Comparison of ENCODE assay signal across 8 mouse cellular contexts in genomic region chr19:56201738-56202480, GRCm38 (mm10).
DNase-seq lines count a peak whose midpoint lies in the region; ATAC-seq and TF ChIP-seq lines count a peak whose summit lies in the region.

No protein-coding gene starts in this region.

- H3K9ac ChIP-seq in intestine, embryonic 14.5 days (ENCODE audit: low read length), result no peak overlapping the region
- H3K9ac ChIP-seq in intestine, embryonic 16.5 days (ENCODE audit: low read depth, low read length), result no peak overlapping the region
- no peak overlapping the region for H3K9ac ChIP-seq in ES-E14 (ENCODE audit: insufficient read depth, low read depth, low read length, poor library complexity, severe bottlenecking)

- DNase-seq in intestine, embryonic 14.5 days (ENCODE audit: low spot score), result peak; percentile 72
- DNase-seq in ES-E14 (ENCODE audit: low read depth, low spot score), result peak; percentile 20
- peak; percentile 20 for DNase-seq in c-Kit-positive CD71-positive TER-119-negative erythroid progenitor cells, embryonic 14.5 days (ENCODE audit: low read depth)
- peak; percentile 19 for DNase-seq in lung, adult 2 months
- DNase-seq in right cerebral cortex, postnatal 4 days, result peak; percentile 42
- DNase-seq in urinary bladder, postnatal 10 days (ENCODE audit: low spot score), result no peak

- 0 out of 2 replicates have a peak, but pooled peaks cover 4% of the 10 kb centered on the region for H3K4me1 ChIP-seq in intestine, embryonic 14.5 days (replicated peaks; ENCODE audit: control insufficient read depth, insufficient read depth, low read length)
- H3K4me1 ChIP-seq in intestine, embryonic 16.5 days (ENCODE audit: control insufficient read depth, insufficient read depth, low read length), result peaks cover 2% of the 10 kb centered on the region; the same call in 1 of the 2 replicates
- H3K4me1 ChIP-seq in ES-E14 (ENCODE audit: control insufficient read depth in 2 of 2, insufficient read depth in 2 of 2, low read length in 2 of 2, poor library complexity in 1 of 2), result peaks cover 0 to 2% of the 10 kb centered on the region in 2 experiments; a peak in 1 of 4 replicates
- no peaks in the 10 kb centered on the region for H3K4me1 ChIP-seq in lung, adult 2 months (ENCODE audit: control insufficient read depth, insufficient read depth, low read length)

- no peak overlapping the region for H3K27ac ChIP-seq in intestine, embryonic 14.5 days (ENCODE audit: low read depth)
- H3K27ac ChIP-seq in intestine, embryonic 16.5 days (ENCODE audit: low read length), result no peak overlapping the region
- no peak overlapping the region for H3K27ac ChIP-seq in ES-E14 (ENCODE audit: insufficient read depth, low read depth, low read length, poor library complexity, severe bottlenecking)

- TF ChIP-seq POLR2A in lung, adult 2 months (IDR thresholded peaks at IDR 0.05; ENCODE audit: borderline replicate concordance, extremely low read depth, low read depth, low read length), result no peak

- no peak for ATAC-seq in intestine, embryonic 14.5 days (replicated peaks; ENCODE audit: low FRiP score, low TSS enrichment, low read depth)
- ATAC-seq in intestine, embryonic 16.5 days, result no peak
- ATAC-seq in hematopoietic stem cell, adult 5-6 weeks (replicated peaks in 1 of 2; ENCODE audit: insufficient read depth in 1 of 2, low FRiP score in 2 of 2, low TSS enrichment in 1 of 2, low read depth in 1 of 2, poor library complexity in 2 of 2, severe bottlenecking in 2 of 2), result peak; percentile 77 to 79; a peak in 3 of 4 replicates

- no peak overlapping the region for H3K4me2 ChIP-seq in intestine, embryonic 14.5 days (ENCODE audit: low read length)
- H3K4me2 ChIP-seq in intestine, embryonic 16.5 days (ENCODE audit: low read depth, low read length), result no peak overlapping the region

- H3K36me3 ChIP-seq in intestine, embryonic 14.5 days (ENCODE audit: control insufficient read depth, insufficient read depth, low read length), result no peaks in the 10 kb centered on the region
- no peaks in the 10 kb centered on the region for H3K36me3 ChIP-seq in intestine, embryonic 16.5 days (ENCODE audit: control insufficient read depth, insufficient read depth, low read length)
- no peaks in the 10 kb centered on the region for H3K36me3 ChIP-seq in ES-E14 (ENCODE audit: control insufficient read depth, insufficient read depth, low read length, poor library complexity, severe bottlenecking)

- in situ Hi-C loops in ES-E14 (cut with MboI; ENCODE audit: low sequenced_read_pairs in 2 of 2, unreplicated experiment in 2 of 2), result no loop called here

- H3K27me3 ChIP-seq in intestine, embryonic 14.5 days (replicated peaks; ENCODE audit: control insufficient read depth, insufficient read depth, low read length), result no peaks in the 10 kb centered on the region
- H3K27me3 ChIP-seq in intestine, embryonic 16.5 days (replicated peaks; ENCODE audit: control insufficient read depth, insufficient read depth, low read length), result no peaks in the 10 kb centered on the region

- H3K4me3 ChIP-seq in intestine, embryonic 14.5 days (ENCODE audit: low read depth, low read length), result no peak overlapping the region
- no peak overlapping the region for H3K4me3 ChIP-seq in intestine, embryonic 16.5 days (ENCODE audit: low read length)
- H3K4me3 ChIP-seq in ES-E14 (ENCODE audit: insufficient read depth in 1 of 2, low read depth in 1 of 2, low read length in 2 of 2, poor library complexity in 1 of 2, severe bottlenecking in 1 of 2), result no peak overlapping the region
- H3K4me3 ChIP-seq in lung, adult 2 months (replicated peaks; ENCODE audit: extremely low read depth, low read depth, low read length), result no peak overlapping the region

- no peaks in the 10 kb centered on the region for H3K9me3 ChIP-seq in intestine, embryonic 14.5 days (ENCODE audit: control insufficient read depth, low read length)
- no peaks in the 10 kb centered on the region for H3K9me3 ChIP-seq in intestine, embryonic 16.5 days (ENCODE audit: control insufficient read depth, low read length)
- H3K9me3 ChIP-seq in ES-E14 (ENCODE audit: control insufficient read depth, insufficient read depth, low read depth, low read length), result no peaks in the 10 kb centered on the region

- peak; percentile 58 for TF ChIP-seq CTCF in lung, adult 2 months (IDR thresholded peaks at IDR 0.05; ENCODE audit: insufficient read depth, low read length)

TF ChIP-seq in ES-E14, 5 proteins besides CTCF, POLR2A, EP300 and RAD21:
- TF ChIP-seq CHD2 (IDR thresholded peaks at IDR 0.05; ENCODE audit: low read depth, low read length) (no peak), ZC3H11A (IDR thresholded peaks at IDR 0.05; ENCODE audit: borderline replicate concordance, low read depth, low read length) (peak; percentile 37), ZNF384 (IDR thresholded peaks at IDR 0.05; ENCODE audit: low read depth, low read length) (no peak)
TF ChIP-seq in ES-E14: peak in this region for 1.

Comparison
In these comparisons a context has a peak if more than half of its experiments do, and no peak if none do; other contexts are left out.
1. ATAC-seq: peak in hematopoietic stem cell, adult 5-6 weeks (2 of 2); none in intestine, embryonic 14.5 days (single experiment) and intestine, embryonic 16.5 days (single experiment).